Mouse (Mus musculus): ENCODE results near the gene Dctn1.

Gene Dctn1

GRCm38 (mm10) chr6:83165607-83166242, at the start of gene Dctn1:
Dctn1 (plus strand) TSS chr6:83165920.
- peak; percentile 86 for DNase-seq (ENCODE audit: low read depth)

GRCm38 (mm10) chr6:83116373-83117164, 49.2 kb upstream of the Dctn1 start:
- DNase-seq (ENCODE audit: low read depth) = no peak

- DNase-seq (ENCODE audit: low read depth) = no peak
These were observed 48.6 kb upstream of the Dctn1 start for GRCm38 (mm10) chr6:83117165-83117438.

- DNase-seq (ENCODE audit: low read depth) = no peak
These were observed 48.1 kb upstream of the Dctn1 start for GRCm38 (mm10) chr6:83117616-83118015.

- no peak for DNase-seq (ENCODE audit: low read depth)
These were observed 47.4 kb upstream of the Dctn1 start for GRCm38 (mm10) chr6:83118369-83118768.

- DNase-seq (ENCODE audit: low read depth) = no peak
These were observed 46.6 kb upstream of the Dctn1 start for GRCm38 (mm10) chr6:83118825-83119733.

GRCm38 (mm10) chr6:83119734-83120051, 46.0 kb upstream of the Dctn1 start:
- DNase-seq (ENCODE audit: low read depth) = no peak

GRCm38 (mm10) chr6:83120930-83121862, 44.5 kb upstream of the Dctn1 start, which contains the start of gene Wbp1:
Wbp1 (minus strand) TSS chr6:83121559.
- DNase-seq (ENCODE audit: low read depth) = peak; percentile 98

GRCm38 (mm10) chr6:83121863-83122710, 43.6 kb upstream of the Dctn1 start:
- DNase-seq (ENCODE audit: low read depth) = no peak

GRCm38 (mm10) chr6:83122961-83123360, 42.8 kb upstream of the Dctn1 start:
- DNase-seq (ENCODE audit: low read depth) = no peak

GRCm38 (mm10) chr6:83124851-83125312, 40.8 kb upstream of the Dctn1 start:
- DNase-seq (ENCODE audit: low read depth) = peak; percentile 96

GRCm38 (mm10) chr6:83125331-83125730, 40.4 kb upstream of the Dctn1 start, which contains the start of gene Ino80b:
Ino80b (minus strand) TSS chr6:83125431.
- DNase-seq (ENCODE audit: low read depth) = no peak

GRCm38 (mm10) chr6:83127419-83127818, 38.3 kb upstream of the Dctn1 start:
- DNase-seq (ENCODE audit: low read depth) = no peak

- no peak for DNase-seq (ENCODE audit: low read depth)
These were observed 34.2 kb upstream of the Dctn1 start for GRCm38 (mm10) chr6:83131469-83132034.

GRCm38 (mm10) chr6:83132176-83132919, 33.4 kb upstream of the Dctn1 start:
- DNase-seq (ENCODE audit: low read depth) = no peak

- DNase-seq (ENCODE audit: low read depth) = no peak
These were observed 31.5 kb upstream of the Dctn1 start for GRCm38 (mm10) chr6:83134226-83134625.

- DNase-seq (ENCODE audit: low read depth) = no peak
These were observed 30.7 kb upstream of the Dctn1 start, which contains the start of gene Rtkn for GRCm38 (mm10) chr6:83134951-83135513. Rtkn (plus strand) TSS chr6:83135463.

- DNase-seq (ENCODE audit: low read depth) = no peak
These were observed 30.1 kb upstream of the Dctn1 start for GRCm38 (mm10) chr6:83135571-83136161.
